Mouse (Mus musculus): ENCODE results near the gene Ykt6.
"Not testable (repeated sequence)": the region's sequence is repeated elsewhere in the genome, so short reads cannot be mapped to it uniquely, and the experiment has no call there.

Ykt6 gene

GRCm38 (mm10) chr11:5994880-5995279 lies 39.4 kb downstream of the Ykt6 start:
- no peak for DNase-seq (ENCODE audit: low spot score in 2 of 2)

- DNase-seq (ENCODE audit: low spot score in 2 of 2): peak; percentile 70 to 76
Observed at GRCm38 (mm10) chr11:5995989-5996388, 40.5 kb downstream of the Ykt6 start.

GRCm38 (mm10) chr11:5998472-5998871 lies 43.0 kb downstream of the Ykt6 start:
- no peak for DNase-seq (ENCODE audit: low spot score in 2 of 2)

GRCm38 (mm10) chr11:5999832-6000771 lies 44.6 kb downstream of the Ykt6 start:
- DNase-seq (ENCODE audit: low spot score in 2 of 2): peak; percentile 71 to 75

- no peak for DNase-seq (ENCODE audit: low spot score in 2 of 2)
Observed at GRCm38 (mm10) chr11:6000961-6001682, 45.6 kb downstream of the Ykt6 start.

GRCm38 (mm10) chr11:6001981-6002649 lies 46.6 kb downstream of the Ykt6 start:
- no peak for DNase-seq (ENCODE audit: low spot score in 2 of 2)

- DNase-seq (ENCODE audit: low spot score in 2 of 2): no peak
Observed at GRCm38 (mm10) chr11:6003046-6003639, 47.6 kb downstream of the Ykt6 start.

GRCm38 (mm10) chr11:6005374-6006043 lies 50.0 kb downstream of the Ykt6 start:
- not testable (repeated sequence) for DNase-seq (ENCODE audit: low spot score in 2 of 2)

- DNase-seq (ENCODE audit: low spot score in 2 of 2): not testable (repeated sequence)
Observed at GRCm38 (mm10) chr11:6006351-6007009, 51.0 kb downstream of the Ykt6 start.

GRCm38 (mm10) chr11:6007010-6007778 lies 51.7 kb downstream of the Ykt6 start:
- not testable (repeated sequence) for DNase-seq (ENCODE audit: low spot score in 2 of 2)

GRCm38 (mm10) chr11:6007779-6008128 lies 52.3 kb downstream of the Ykt6 start:
- DNase-seq (ENCODE audit: low spot score in 2 of 2): not testable (repeated sequence)

- DNase-seq (ENCODE audit: low spot score in 2 of 2): not testable (repeated sequence)
Observed at GRCm38 (mm10) chr11:6010751-6011482, 55.4 kb downstream of the Ykt6 start.

- no peak for DNase-seq (ENCODE audit: low spot score in 2 of 2)
Observed at GRCm38 (mm10) chr11:6011879-6012278, 56.4 kb downstream of the Ykt6 start.

GRCm38 (mm10) chr11:6013359-6013758 lies 57.9 kb downstream of the Ykt6 start:
- peak in 1 of 2 experiments; percentile 34 for DNase-seq (ENCODE audit: low spot score in 2 of 2)

- no peak for DNase-seq (ENCODE audit: low spot score in 2 of 2)
Observed at GRCm38 (mm10) chr11:6015011-6015431, 59.5 kb downstream of the Ykt6 start.

GRCm38 (mm10) chr11:6016368-6016767 lies 60.9 kb downstream of the Ykt6 start:
- no peak for DNase-seq (ENCODE audit: low spot score in 2 of 2)

- no peak for DNase-seq (ENCODE audit: low spot score in 2 of 2)
Observed at GRCm38 (mm10) chr11:6016797-6017395, 61.4 kb downstream of the Ykt6 start.
